Mouse (Mus musculus): ENCODE results near the gene Clip3. TPM values are rescaled to one million over a fixed set of nuclear protein-coding genes. Genes with fewer than 3 reads are reported as not detected.

Clip3 gene
- 2.9 and 3.3 TPM in 2 replicates for polyA plus RNA-seq (2012; rRNA removed)

GRCm38 (mm10) chr7:30291215-30292131 is at the start of gene Clip3:
Gene Clip3 (plus strand): TSS chr7:30291728.
- TF ChIP-seq POLR2A (IDR thresholded peaks at IDR 0.05; ENCODE audit: control insufficient read depth, extremely low read depth, insufficient read depth, low read length, poor library complexity) (no peak), CTCF (IDR thresholded peaks at IDR 0.05; ENCODE audit: borderline replicate concordance, control insufficient read depth, extremely low read depth, insufficient read depth, low read length, poor library complexity) (no peak)
- Histone ChIP-seq H3K27ac (ENCODE audit: control insufficient read depth, insufficient read depth, low read length) (no peak within 1 kb of the TSS), H3K4me3 (ENCODE audit: control insufficient read depth, insufficient read depth, low read length) (peak within 1 kb of the TSS; percentile 35), H3K36me3 (ENCODE audit: control insufficient read depth, insufficient read depth, low read length) (no peaks in the 10 kb centered on the region), H3K4me1 (replicated peaks; ENCODE audit: control insufficient read depth, insufficient read depth, low read length) (peaks cover 7% of the 10 kb centered on the region), H3K27me3 (ENCODE audit: control insufficient read depth, insufficient read depth, low read length) (no peaks in the 10 kb centered on the region)
- DNase-seq: peak; percentile 34
- WGBS: 20% methylated on average over 35 of the region's 35 CpGs

- Histone ChIP-seq H3K4me3 (ENCODE audit: control insufficient read depth, insufficient read depth, low read length) (no peak overlapping the region), H3K36me3 (ENCODE audit: control insufficient read depth, insufficient read depth, low read length) (no peaks in the 10 kb centered on the region), H3K27ac (ENCODE audit: control insufficient read depth, insufficient read depth, low read length) (no peak overlapping the region), H3K27me3 (ENCODE audit: control insufficient read depth, insufficient read depth, low read length) (no peaks in the 10 kb centered on the region), H3K4me1 (replicated peaks; ENCODE audit: control insufficient read depth, insufficient read depth, low read length) (no peaks in the 10 kb centered on the region)
- no peak for TF ChIP-seq CTCF (IDR thresholded peaks at IDR 0.05; ENCODE audit: borderline replicate concordance, control insufficient read depth, extremely low read depth, insufficient read depth, low read length, poor library complexity)
- TF ChIP-seq POLR2A (IDR thresholded peaks at IDR 0.05; ENCODE audit: control insufficient read depth, extremely low read depth, insufficient read depth, low read length, poor library complexity): no peak
- 95% methylated on average over 12 of the region's 12 CpGs for WGBS
- no peak for DNase-seq
Measured at GRCm38 (mm10) chr7:30251956-30252954, 39.3 kb upstream of the Clip3 start.

- no peak for DNase-seq
- no peak for TF ChIP-seq CTCF (IDR thresholded peaks at IDR 0.05; ENCODE audit: borderline replicate concordance, control insufficient read depth, extremely low read depth, insufficient read depth, low read length, poor library complexity)
- TF ChIP-seq POLR2A (IDR thresholded peaks at IDR 0.05; ENCODE audit: control insufficient read depth, extremely low read depth, insufficient read depth, low read length, poor library complexity): no peak
- Histone ChIP-seq H3K4me1 (replicated peaks; ENCODE audit: control insufficient read depth, insufficient read depth, low read length) (no peaks in the 10 kb centered on the region), H3K36me3 (ENCODE audit: control insufficient read depth, insufficient read depth, low read length) (no peaks in the 10 kb centered on the region; the same call in 1 of the 2 replicates), H3K27me3 (ENCODE audit: control insufficient read depth, insufficient read depth, low read length) (no peaks in the 10 kb centered on the region), H3K4me3 (ENCODE audit: control insufficient read depth, insufficient read depth, low read length) (no peak overlapping the region), H3K27ac (ENCODE audit: control insufficient read depth, insufficient read depth, low read length) (no peak overlapping the region)
- 80% methylated on average over 2 of the region's 2 CpGs for WGBS
Measured at GRCm38 (mm10) chr7:30265041-30265440, 26.5 kb upstream of the Clip3 start.

GRCm38 (mm10) chr7:30265531-30265930 is 26.0 kb upstream of the Clip3 start:
- 93% methylated on average over 5 of the region's 5 CpGs for WGBS
- DNase-seq: no peak
- Histone ChIP-seq H3K4me3 (ENCODE audit: control insufficient read depth, insufficient read depth, low read length) (no peak overlapping the region), H3K27me3 (ENCODE audit: control insufficient read depth, insufficient read depth, low read length) (no peaks in the 10 kb centered on the region), H3K4me1 (replicated peaks; ENCODE audit: control insufficient read depth, insufficient read depth, low read length) (no peaks in the 10 kb centered on the region), H3K36me3 (ENCODE audit: control insufficient read depth, insufficient read depth, low read length) (no peaks in the 10 kb centered on the region; the same call in 1 of the 2 replicates), H3K27ac (ENCODE audit: control insufficient read depth, insufficient read depth, low read length) (no peak overlapping the region)
- TF ChIP-seq POLR2A (IDR thresholded peaks at IDR 0.05; ENCODE audit: control insufficient read depth, extremely low read depth, insufficient read depth, low read length, poor library complexity) (no peak), CTCF (IDR thresholded peaks at IDR 0.05; ENCODE audit: borderline replicate concordance, control insufficient read depth, extremely low read depth, insufficient read depth, low read length, poor library complexity) (no peak)

- 97% methylated on average over 7 of the region's 7 CpGs for WGBS
- Histone ChIP-seq H3K4me1 (replicated peaks; ENCODE audit: control insufficient read depth, insufficient read depth, low read length) (no peaks in the 10 kb centered on the region), H3K27me3 (ENCODE audit: control insufficient read depth, insufficient read depth, low read length) (no peaks in the 10 kb centered on the region), H3K36me3 (ENCODE audit: control insufficient read depth, insufficient read depth, low read length) (no peaks in the 10 kb centered on the region; the same call in 1 of the 2 replicates), H3K27ac (ENCODE audit: control insufficient read depth, insufficient read depth, low read length) (no peak overlapping the region), H3K4me3 (ENCODE audit: control insufficient read depth, insufficient read depth, low read length) (no peak overlapping the region)
- no peak for TF ChIP-seq CTCF (IDR thresholded peaks at IDR 0.05; ENCODE audit: borderline replicate concordance, control insufficient read depth, extremely low read depth, insufficient read depth, low read length, poor library complexity)
- TF ChIP-seq POLR2A (IDR thresholded peaks at IDR 0.05; ENCODE audit: control insufficient read depth, extremely low read depth, insufficient read depth, low read length, poor library complexity): no peak
- no peak for DNase-seq
Measured at GRCm38 (mm10) chr7:30265935-30266334, 25.6 kb upstream of the Clip3 start.

- Histone ChIP-seq H3K36me3 (ENCODE audit: control insufficient read depth, insufficient read depth, low read length) (no peaks in the 10 kb centered on the region; the same call in 1 of the 2 replicates), H3K4me1 (replicated peaks; ENCODE audit: control insufficient read depth, insufficient read depth, low read length) (no peaks in the 10 kb centered on the region), H3K4me3 (ENCODE audit: control insufficient read depth, insufficient read depth, low read length) (no peak overlapping the region), H3K27ac (ENCODE audit: control insufficient read depth, insufficient read depth, low read length) (no peak overlapping the region), H3K27me3 (ENCODE audit: control insufficient read depth, insufficient read depth, low read length) (no peaks in the 10 kb centered on the region)
- no peak for TF ChIP-seq CTCF (IDR thresholded peaks at IDR 0.05; ENCODE audit: borderline replicate concordance, control insufficient read depth, extremely low read depth, insufficient read depth, low read length, poor library complexity)
- no peak for TF ChIP-seq POLR2A (IDR thresholded peaks at IDR 0.05; ENCODE audit: control insufficient read depth, extremely low read depth, insufficient read depth, low read length, poor library complexity)
- 98% methylated on average over 3 of the region's 3 CpGs for WGBS
- no peak for DNase-seq
Measured at GRCm38 (mm10) chr7:30266780-30267179, 24.7 kb upstream of the Clip3 start.
